Mouse (Mus musculus) kidney, adult 2 months (tissue): ENCODE measurements around the gene Dagla. TPM values are rescaled to one million over a fixed set of nuclear protein-coding genes. Genes with fewer than 3 reads are reported as not detected.

Experiments
- DNase-seq: peaks from one replicate; pipeline ENCODE4 v3.0.0; 2021
- H3K27ac ChIP-seq: fragments of 200-500 bp; 2 replicates; pipeline ENCODE4 v1.5.1; 2012; ENCODE audit warnings: low read depth, low read length, control low read depth, inconsistent platforms; ENCODE audit not compliant: insufficient read depth
- H3K27me3 ChIP-seq: fragments of 200-500 bp; replicated peaks from 2 replicates; pipeline ENCODE4 v1.6.1; 2012; ENCODE audit warnings: mild to moderate bottlenecking, moderate library complexity, low read length, inconsistent platforms; ENCODE audit not compliant: control insufficient read depth, insufficient read depth
- H3K36me3 ChIP-seq: fragments of 200-500 bp; 2 replicates; pipeline ENCODE4 v1.6.1; 2012; ENCODE audit warnings: mild to moderate bottlenecking, moderate library complexity, low read length, inconsistent platforms; ENCODE audit not compliant: control insufficient read depth, insufficient read depth
- H3K4me1 ChIP-seq: fragments of 200-500 bp; 2 replicates; pipeline ENCODE4 v1.6.1; 2011; ENCODE audit warnings: low read length; ENCODE audit not compliant: control insufficient read depth, insufficient read depth
- H3K4me3 ChIP-seq: fragments of 200-500 bp; 2 replicates; pipeline ENCODE4 v1.5.1; 2011; ENCODE audit warnings: mild to moderate bottlenecking, low read depth, low read length, control low read depth; ENCODE audit not compliant: insufficient read depth
- CTCF ChIP-seq: fragments of 200-500 bp; conservative IDR thresholded peaks from 2 replicates; pipeline ENCODE4 v1.5.1; 2011; ENCODE audit warnings: low read depth, mild to moderate bottlenecking, control low read depth, low read length, moderate library complexity, mixed read lengths; ENCODE audit not compliant: insufficient read depth, insufficient read length
- POLR2A ChIP-seq: fragments of 200-500 bp; IDR thresholded peaks from one replicate; pipeline ENCODE4 v1.6.1; 2011; ENCODE audit warnings: low read depth, low read length, control low read depth
- WGBS: fragments of 180-500 bp; shearing (Covaris S2); methylation state at CpG from one replicate; pipeline ENCODE4 v1.1.7; 2018; 5-methylcytosine and 5-hydroxymethylcytosine counted together
- polyA plus RNA-seq: library from polyadenylated mRNA; depleted of rRNA; stranded (reverse); fragments of >200 nt; gene quantifications from 2 replicates; pipeline ENCODE4 v1.2.3, GENCODE M21; 2012

The Dagla gene
- polyA plus RNA-seq, 1 experiment = 7.0 TPM

GRCm38 (mm10) chr19:10290153-10290945 is 14.3 kb downstream of the Dagla start:
- H3K27ac ChIP-seq = no peak overlapping the region
- H3K4me3 ChIP-seq = no peak overlapping the region
- H3K27me3 ChIP-seq = no peaks in the 10 kb centered on the region
- TF ChIP-seq CTCF (no peak), POLR2A (no peak)
- 75% methylated on average over 16 of the region's 16 CpGs for WGBS
- DNase-seq = no peak
- no peaks in the 10 kb centered on the region for H3K36me3 ChIP-seq
- H3K4me1 ChIP-seq = peaks cover 4% of the 10 kb centered on the region; the same call in 1 of the 2 replicates

GRCm38 (mm10) chr19:10289609-10290150 is 15.0 kb downstream of the Dagla start:
- Histone ChIP-seq H3K27ac (no peak overlapping the region), H3K36me3 (no peaks in the 10 kb centered on the region), H3K4me3 (no peak overlapping the region), H3K27me3 (no peaks in the 10 kb centered on the region), H3K4me1 (no peaks in the 10 kb centered on the region)
- no peak for TF ChIP-seq CTCF
- no peak for TF ChIP-seq POLR2A
- 79% methylated on average over 4 of the region's 4 CpGs for WGBS
- DNase-seq = no peak

- H3K4me1 ChIP-seq = no peaks in the 10 kb centered on the region
- no peaks in the 10 kb centered on the region for H3K36me3 ChIP-seq
- H3K4me3 ChIP-seq = no peak overlapping the region
- TF ChIP-seq CTCF = no peak
- no peak for TF ChIP-seq POLR2A
- WGBS = 91% methylated on average over 8 of the region's 8 CpGs
- DNase-seq = no peak
- no peak overlapping the region for H3K27ac ChIP-seq
- H3K27me3 ChIP-seq = no peaks in the 10 kb centered on the region
These were observed 16.3 kb downstream of the Dagla start for GRCm38 (mm10) chr19:10288125-10289040.

- Histone ChIP-seq H3K27ac (no peak overlapping the region; the same call in 1 of the 2 replicates), H3K4me3 (no peak overlapping the region), H3K4me1 (no peaks in the 10 kb centered on the region), H3K36me3 (no peaks in the 10 kb centered on the region), H3K27me3 (no peaks in the 10 kb centered on the region)
- 58% methylated on average over 10 of the region's 10 CpGs for WGBS
- no peak for TF ChIP-seq POLR2A
- no peak for TF ChIP-seq CTCF
- DNase-seq = no peak
These were observed 18.2 kb downstream of the Dagla start for GRCm38 (mm10) chr19:10286458-10286872.

GRCm38 (mm10) chr19:10280771-10281540 is 23.7 kb downstream of the Dagla start:
- DNase-seq = no peak
- Histone ChIP-seq H3K27me3 (no peaks in the 10 kb centered on the region), H3K27ac (no peak overlapping the region), H3K4me3 (no peak overlapping the region), H3K36me3 (no peaks in the 10 kb centered on the region), H3K4me1 (peaks cover 11% of the 10 kb centered on the region)
- 68% methylated on average over 14 of the region's 14 CpGs for WGBS
- no peak for TF ChIP-seq CTCF
- TF ChIP-seq POLR2A = no peak

GRCm38 (mm10) chr19:10279668-10280067 is 25.0 kb downstream of the Dagla start:
- no peak for DNase-seq
- 70% methylated on average over 9 of the region's 9 CpGs for WGBS
- Histone ChIP-seq H3K4me1 (peaks cover 11% of the 10 kb centered on the region), H3K36me3 (no peaks in the 10 kb centered on the region), H3K4me3 (no peak overlapping the region), H3K27ac (no peak overlapping the region), H3K27me3 (no peaks in the 10 kb centered on the region)
- TF ChIP-seq CTCF (no peak), POLR2A (no peak)
